Mouse (Mus musculus): ENCODE measurements around the gene Stxbp5l. TPM values are rescaled to one million over a fixed set of nuclear protein-coding genes. Genes with fewer than 3 reads are reported as not detected.

The Stxbp5l gene
- not detected for polyA plus RNA-seq (2017; shearing (Covaris generic))

DNA sequence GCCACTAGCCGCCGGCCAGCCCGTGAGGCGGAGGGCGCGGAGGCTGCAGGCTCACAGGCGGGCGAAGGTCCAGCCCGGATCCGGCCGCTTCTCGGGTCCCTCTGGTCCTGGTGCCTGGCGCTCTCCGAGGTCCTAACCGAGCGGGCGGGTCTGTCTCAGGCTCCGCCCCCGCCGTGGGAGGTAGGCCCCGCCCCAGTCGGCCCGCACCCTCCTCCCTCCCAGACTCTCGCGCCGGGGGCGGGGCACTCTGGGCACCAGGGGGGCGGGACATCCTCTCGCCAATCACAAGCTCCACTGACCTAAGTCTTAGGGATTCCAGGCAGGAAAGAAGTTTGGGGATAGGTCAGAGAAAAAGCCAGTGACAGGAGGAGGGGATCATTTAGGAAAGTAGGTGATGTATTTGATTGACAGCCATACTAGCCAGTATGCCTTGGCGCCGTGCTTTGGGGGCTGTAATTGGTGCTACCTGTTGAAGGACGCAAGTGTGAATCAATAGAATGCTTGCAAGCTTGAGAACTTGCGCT, at the start of gene Stxbp5l:
Stxbp5l (minus strand) TSS at position 142 of the 524 bp plus-strand sequence.

Other genes with a start within 250 kb of the Stxbp5l start
- gene Gtf2e1, start 154.8 kb upstream of the Stxbp5l start, polyA plus RNA-seq (2017; shearing (Covaris generic)) = 14.3 TPM
- 9.5 TPM for gene Rabl3, start 154.9 kb upstream of the Stxbp5l start, polyA plus RNA-seq (2017; shearing (Covaris generic))
- gene Hgd, start 195.2 kb upstream of the Stxbp5l start, polyA plus RNA-seq (2017; shearing (Covaris generic)) = 0.59 TPM